In the genomic region with DNA sequence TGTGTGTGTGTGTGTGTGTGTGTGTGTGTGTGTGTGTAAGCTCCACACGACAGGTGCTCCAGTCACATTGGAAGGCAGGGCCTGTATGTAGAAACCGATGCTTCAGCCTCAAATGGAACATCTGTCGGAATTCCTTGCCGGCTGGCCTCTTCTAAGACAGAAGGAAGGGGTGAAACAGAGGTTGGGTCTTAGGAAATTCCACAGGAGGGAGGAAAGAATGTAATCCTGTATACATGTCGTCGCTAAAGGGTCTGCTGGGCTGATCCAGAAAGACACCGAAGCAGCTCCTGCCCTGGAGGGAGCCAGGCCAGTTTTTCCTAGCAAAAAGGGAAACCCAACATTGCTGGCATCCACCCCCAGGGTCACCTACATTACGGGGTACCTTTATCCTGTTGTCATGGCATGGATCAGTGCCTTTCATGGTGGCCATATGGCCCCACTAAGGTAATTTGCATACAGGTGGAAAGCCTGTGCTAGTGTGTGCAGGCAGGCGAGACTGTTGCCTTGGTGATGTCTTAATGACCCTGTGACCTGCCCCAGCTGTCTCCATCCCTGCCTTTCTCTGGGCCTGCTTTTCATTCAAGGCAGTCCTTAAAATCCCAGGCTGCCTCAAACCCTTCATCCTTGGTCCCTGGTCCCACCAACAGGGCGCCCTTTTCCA, we compare ENCODE assay signal across 9 mouse cellular contexts. TPM values are rescaled to one million over a fixed set of nuclear protein-coding genes. Genes with fewer than 3 reads are reported as not detected.
DNase-seq lines count a peak whose midpoint lies in the region; ATAC-seq and TF ChIP-seq lines count a peak whose summit lies in the region.
"Had no signal": no experiment of that assay in that cellular context is flagged by ENCODE, and none has a peak within 500 bp of the region (broad histone marks: within the 10 kb centered on the region; RNA-seq: fewer than 3 reads in every experiment).

No protein-coding gene starts in this region.

- H3K4me1 ChIP-seq in megakaryocyte, embryonic 14.5 days: peaks cover 55% of the 10 kb centered on the region
- peaks cover 43% of the 10 kb centered on the region for H3K4me1 ChIP-seq in hindbrain, embryonic 13.5 days (replicated peaks)
- peaks cover 40% of the 10 kb centered on the region for H3K4me1 ChIP-seq in limb, embryonic 15.5 days
- peaks cover 6% of the 10 kb centered on the region; the same call in 1 of the 2 replicates for H3K4me1 ChIP-seq in cerebellum, adult 2 months (ENCODE audit: control insufficient read depth, insufficient read depth, low read length)

- H3K9ac ChIP-seq in hindbrain, embryonic 13.5 days: peak overlapping the region; percentile 35; the same call in 1 of the 2 replicates
- H3K9ac ChIP-seq in limb, embryonic 15.5 days: no peak overlapping the region

- peak overlapping the region; percentile 85 for H3K27ac ChIP-seq in hindbrain, embryonic 13.5 days
- peak overlapping the region; percentile 24; the same call in 1 of the 2 replicates for H3K27ac ChIP-seq in limb, embryonic 15.5 days
- H3K27ac ChIP-seq in cerebellum, adult 2 months (ENCODE audit: insufficient read depth, low read length): no peak overlapping the region

- H3K4me2 ChIP-seq in hindbrain, embryonic 13.5 days: 0 out of 2 replicates have a peak overlapping the region, but pooled peaks have one; percentile 26
- H3K4me2 ChIP-seq in limb, embryonic 15.5 days: no peak overlapping the region

- no peak for TF ChIP-seq CTCF in cerebellum, adult 2 months (IDR thresholded peaks at IDR 0.05; ENCODE audit: borderline replicate concordance, insufficient read depth, low read depth, low read length)

- peak overlapping the region; percentile 28 for H3K4me3 ChIP-seq in megakaryocyte, embryonic 14.5 days (replicated peaks)
- no peak overlapping the region for H3K4me3 ChIP-seq in hindbrain, embryonic 13.5 days
- H3K4me3 ChIP-seq in limb, embryonic 15.5 days: no peak overlapping the region
- no peak overlapping the region for H3K4me3 ChIP-seq in cerebellum, adult 2 months (replicated peaks; ENCODE audit: insufficient read depth, low read depth, low read length)

- no peak for ATAC-seq in megakaryocyte, adult 5-6 weeks (ENCODE audit: poor library complexity, severe bottlenecking)
- peak; percentile 30 for ATAC-seq in hindbrain, embryonic 13.5 days (ENCODE audit: low FRiP score)
- no peak for ATAC-seq in limb, embryonic 15.5 days (ENCODE audit: insufficient number of reproducible peaks, low FRiP score, low TSS enrichment, low read depth)
- ATAC-seq: Patski had no signal

- no peak for TF ChIP-seq POLR2A in cerebellum, adult 2 months (IDR thresholded peaks at IDR 0.05; ENCODE audit: borderline replicate concordance, insufficient read depth, low read length)

- H3K36me3 ChIP-seq in megakaryocyte, embryonic 14.5 days (replicated peaks; ENCODE audit: low read length): peaks cover 68% of the 10 kb centered on the region
- H3K36me3 ChIP-seq in hindbrain, embryonic 13.5 days: peaks cover 35% of the 10 kb centered on the region
- H3K36me3 ChIP-seq in limb, embryonic 15.5 days: peaks cover 39% of the 10 kb centered on the region

- no peaks in the 10 kb centered on the region for H3K9me3 ChIP-seq in megakaryocyte, embryonic 14.5 days
- H3K9me3 ChIP-seq in hindbrain, embryonic 13.5 days: no peaks in the 10 kb centered on the region
- no peaks in the 10 kb centered on the region for H3K9me3 ChIP-seq in limb, embryonic 15.5 days

- H3K27me3 ChIP-seq in megakaryocyte, embryonic 14.5 days (replicated peaks): no peaks in the 10 kb centered on the region
- no peaks in the 10 kb centered on the region for H3K27me3 ChIP-seq in hindbrain, embryonic 13.5 days
- no peaks in the 10 kb centered on the region for H3K27me3 ChIP-seq in limb, embryonic 15.5 days
- no peaks in the 10 kb centered on the region for H3K27me3 ChIP-seq in cerebellum, adult 2 months (ENCODE audit: control insufficient read depth, insufficient read depth, low read length)
- H3K27me3 ChIP-seq: Patski had no signal

- WGBS in hindbrain, embryonic 13.5 days: 14% methylated on average over 10 of the region's 10 CpGs
- WGBS in limb, embryonic 15.5 days: 32% methylated on average over 10 of the region's 10 CpGs
- WGBS in cerebellum, adult 2 months: 47% methylated on average over 10 of the region's 10 CpGs

- DNase-seq in retina, postnatal 1 day: peak; percentile 88
- DNase-seq in layer of hippocampus, postnatal 36 days: no peak
- DNase-seq in cerebellum, adult 2 months: no peak
- DNase-seq in layer of hippocampus, postnatal 14 days (ENCODE audit: low spot score in 2 of 2): no peak

RNA-seq across cellular contexts. Expression of gene Spef1, which starts 3.4 kb away (rescaled TPM):
- 1.5 and 1.7 TPM in 2 replicates for polyA plus RNA-seq in megakaryocyte, embryonic 14.5 days (2012; ENCODE audit: insufficient read depth, low replicate concordance)
- total RNA-seq in megakaryocyte, adult 5-6 weeks (2015): 1.5 and 1.8 TPM in 2 replicates
- total RNA-seq in megakaryocyte, adult 5-6 weeks (2017): 2.4 and 3.3 TPM in 2 replicates
- polyA plus RNA-seq in hindbrain, embryonic 13.5 days (2015; fragmentation: Nextera tagmentation; extraction: Ambion mirVana): 8.7 and 9.9 TPM in 2 replicates
- 5.3 and 6.1 TPM in 2 replicates for polyA plus RNA-seq in limb, embryonic 15.5 days (2015; fragmentation: Nextera tagmentation; extraction: Ambion mirVana)
- 10 to 100 TPM; 10.9 to 14.4 TPM for total RNA-seq in layer of hippocampus, postnatal 36 days (2021)
- polyA plus RNA-seq in cerebellum, adult 2 months (2012; rRNA removed): 9.9 and 10.2 TPM in 2 replicates
- total RNA-seq in layer of hippocampus, postnatal 14 days (2021): 10 to 100 TPM; 16.2 to 18.0 TPM

RNA-seq across cellular contexts. Expression of gene Cdc25b, which starts 3.7 kb away (rescaled TPM):
- polyA plus RNA-seq in megakaryocyte, embryonic 14.5 days (2012; ENCODE audit: insufficient read depth, low replicate concordance): 10.8 and 13.1 TPM in 2 replicates
- total RNA-seq in megakaryocyte, adult 5-6 weeks (2015): 21.5 and 25.5 TPM in 2 replicates
- total RNA-seq in megakaryocyte, adult 5-6 weeks (2017): 29.1 and 35.0 TPM in 2 replicates
- polyA plus RNA-seq in hindbrain, embryonic 13.5 days (2015; fragmentation: Nextera tagmentation; extraction: Ambion mirVana): 34.1 and 41.8 TPM in 2 replicates
- 51.2 and 51.3 TPM in 2 replicates for polyA plus RNA-seq in limb, embryonic 15.5 days (2015; fragmentation: Nextera tagmentation; extraction: Ambion mirVana)
- 10 to 100 TPM; 16.0 to 20.1 TPM for total RNA-seq in layer of hippocampus, postnatal 36 days (2021)
- 25.7 and 26.4 TPM in 2 replicates for polyA plus RNA-seq in cerebellum, adult 2 months (2012; rRNA removed)
- 10 to 100 TPM; 17.3 to 20.8 TPM for total RNA-seq in layer of hippocampus, postnatal 14 days (2021)

RNA-seq across cellular contexts. Expression of gene Cenpb, which starts 10.6 kb away (rescaled TPM):
- 147 and 259 TPM in 2 replicates for polyA plus RNA-seq in megakaryocyte, embryonic 14.5 days (2012; ENCODE audit: insufficient read depth, low replicate concordance)
- 7.7 and 8.7 TPM in 2 replicates for total RNA-seq in megakaryocyte, adult 5-6 weeks (2015)
- 15.6 and 16.8 TPM in 2 replicates for total RNA-seq in megakaryocyte, adult 5-6 weeks (2017)
- polyA plus RNA-seq in hindbrain, embryonic 13.5 days (2015; fragmentation: Nextera tagmentation; extraction: Ambion mirVana): 13.3 and 13.4 TPM in 2 replicates
- 9.6 and 12.0 TPM in 2 replicates for polyA plus RNA-seq in limb, embryonic 15.5 days (2015; fragmentation: Nextera tagmentation; extraction: Ambion mirVana)
- 10 to 100 TPM; 73.9 to 76.5 TPM for total RNA-seq in layer of hippocampus, postnatal 36 days (2021)
- polyA plus RNA-seq in cerebellum, adult 2 months (2012; rRNA removed): 66.2 and 72.5 TPM in 2 replicates
- total RNA-seq in layer of hippocampus, postnatal 14 days (2021): 100 to 1,000 TPM; 102 to 109 TPM

RNA-seq across cellular contexts. Expression of gene Ap5s1, which starts 16.4 kb away (rescaled TPM):
- polyA plus RNA-seq in megakaryocyte, embryonic 14.5 days (2012; ENCODE audit: insufficient read depth, low replicate concordance): 7.7 and 14.6 TPM in 2 replicates
- 13.6 and 14.0 TPM in 2 replicates for total RNA-seq in megakaryocyte, adult 5-6 weeks (2015)
- total RNA-seq in megakaryocyte, adult 5-6 weeks (2017): 8.4 and 13.5 TPM in 2 replicates
- polyA plus RNA-seq in hindbrain, embryonic 13.5 days (2015; fragmentation: Nextera tagmentation; extraction: Ambion mirVana): 31.0 and 35.8 TPM in 2 replicates
- polyA plus RNA-seq in limb, embryonic 15.5 days (2015; fragmentation: Nextera tagmentation; extraction: Ambion mirVana): 26.7 and 27.8 TPM in 2 replicates
- 10 to 100 TPM; 22.2 to 25.7 TPM for total RNA-seq in layer of hippocampus, postnatal 36 days (2021)
- polyA plus RNA-seq in cerebellum, adult 2 months (2012; rRNA removed): 43.7 and 44.7 TPM in 2 replicates
- total RNA-seq in layer of hippocampus, postnatal 14 days (2021): 10 to 100 TPM; 25.4 to 26.2 TPM

RNA-seq across cellular contexts. Expression of gene 1700037H04Rik, which starts 30.6 kb away (rescaled TPM):
- 322 and 610 TPM in 2 replicates for polyA plus RNA-seq in megakaryocyte, embryonic 14.5 days (2012; ENCODE audit: insufficient read depth, low replicate concordance)
- total RNA-seq in megakaryocyte, adult 5-6 weeks (2015): 21.5 and 31.3 TPM in 2 replicates
- total RNA-seq in megakaryocyte, adult 5-6 weeks (2017): 15.5 and 22.7 TPM in 2 replicates
- 94.3 and 94.6 TPM in 2 replicates for polyA plus RNA-seq in hindbrain, embryonic 13.5 days (2015; fragmentation: Nextera tagmentation; extraction: Ambion mirVana)
- 53.6 and 56.0 TPM in 2 replicates for polyA plus RNA-seq in limb, embryonic 15.5 days (2015; fragmentation: Nextera tagmentation; extraction: Ambion mirVana)
- 10 to 100 TPM; 51.3 to 51.8 TPM for total RNA-seq in layer of hippocampus, postnatal 36 days (2021)
- 137 and 143 TPM in 2 replicates for polyA plus RNA-seq in cerebellum, adult 2 months (2012; rRNA removed)
- 10 to 100 TPM; 64.5 to 64.6 TPM for total RNA-seq in layer of hippocampus, postnatal 14 days (2021)
